Mouse (Mus musculus): ENCODE measurements at regions not wholly inside any gene's neighbourhood (a gene's known extent, or its start where the extent isn't known, plus 50 kb on each side); places are given as distances from the start of the nearest gene placed in this dataset.

DNA sequence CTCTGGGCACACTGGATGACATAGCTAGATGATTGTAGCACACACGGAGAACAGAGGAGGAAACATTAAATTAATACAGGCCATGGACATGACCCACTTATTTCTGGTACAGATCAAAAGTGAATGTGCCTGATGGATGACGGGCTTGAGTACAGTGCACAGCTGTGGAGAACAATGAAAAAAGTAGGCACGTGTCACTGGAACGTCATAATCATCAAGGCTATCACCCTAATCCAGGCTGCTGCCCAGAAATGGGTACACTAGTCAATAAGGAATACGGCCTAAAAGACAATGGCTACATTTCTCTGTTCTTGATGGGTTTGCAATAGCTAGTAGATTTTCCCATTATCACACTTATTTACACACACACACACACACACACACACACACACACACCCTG, 118.3 kb upstream of the Prdm1 start:
- DNase-seq (ENCODE audit: low spot score), result no peak

DNA sequence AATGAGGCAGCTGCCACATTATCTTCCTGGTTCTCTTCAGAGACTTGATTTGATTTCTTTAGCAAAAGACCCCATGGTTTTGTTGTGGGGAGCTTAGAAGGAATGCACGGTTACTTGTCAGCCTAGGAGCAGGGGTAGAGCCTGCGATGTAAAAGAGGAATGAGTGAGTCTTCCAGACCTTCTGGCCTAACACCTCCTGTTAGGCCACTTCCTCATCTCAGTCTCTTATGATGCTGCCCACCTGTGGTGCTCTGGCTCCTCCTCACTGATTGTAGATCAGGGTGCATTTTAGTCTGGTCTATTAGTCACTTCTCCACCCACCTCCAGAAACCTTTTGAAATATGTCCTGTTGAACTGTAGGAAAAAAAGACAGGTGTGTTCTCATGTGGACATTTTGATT, 113.3 kb upstream of the Prdm1 start:
- no peak for DNase-seq (ENCODE audit: low spot score)

DNA sequence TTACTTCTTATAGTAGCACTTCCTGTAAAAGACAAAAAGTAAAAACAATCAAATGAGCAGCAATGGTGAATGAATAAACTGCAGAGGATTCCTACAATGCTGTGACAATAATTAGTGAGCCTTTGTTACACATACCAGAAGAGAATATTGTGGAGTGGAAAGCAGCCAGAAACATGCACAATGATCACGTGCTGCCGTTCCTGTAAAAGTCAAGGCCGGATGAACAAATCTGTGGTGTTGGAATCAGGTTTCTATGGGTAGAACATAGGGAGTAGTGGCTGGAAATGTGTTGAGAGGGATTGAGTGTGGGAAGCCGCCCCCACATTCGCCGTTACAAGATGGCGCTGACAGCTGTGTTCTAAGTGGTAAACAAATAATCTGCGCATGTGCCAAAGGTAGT, 112.3 kb upstream of the Prdm1 start:
- no peak for DNase-seq (ENCODE audit: low spot score)

DNA sequence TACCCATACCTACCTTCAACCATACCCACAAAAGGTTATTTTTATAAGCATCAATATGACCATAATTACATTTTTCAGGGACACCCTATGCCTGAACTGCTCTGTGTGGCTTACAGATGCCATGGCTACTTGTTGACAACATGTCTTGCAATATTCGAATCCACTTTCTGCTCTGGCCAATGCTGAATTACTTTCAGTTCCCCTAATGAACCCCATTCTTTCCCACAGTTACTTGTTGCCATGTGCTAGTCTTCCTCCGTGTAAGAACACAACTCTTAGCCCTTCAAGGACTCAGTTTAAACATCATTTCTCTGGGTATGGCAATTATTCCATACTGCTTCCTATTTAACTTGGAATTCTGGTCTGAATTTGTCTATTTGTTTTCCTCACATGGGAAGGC, 110.4 kb upstream of the Prdm1 start:
- no peak for DNase-seq (ENCODE audit: low spot score)

DNA sequence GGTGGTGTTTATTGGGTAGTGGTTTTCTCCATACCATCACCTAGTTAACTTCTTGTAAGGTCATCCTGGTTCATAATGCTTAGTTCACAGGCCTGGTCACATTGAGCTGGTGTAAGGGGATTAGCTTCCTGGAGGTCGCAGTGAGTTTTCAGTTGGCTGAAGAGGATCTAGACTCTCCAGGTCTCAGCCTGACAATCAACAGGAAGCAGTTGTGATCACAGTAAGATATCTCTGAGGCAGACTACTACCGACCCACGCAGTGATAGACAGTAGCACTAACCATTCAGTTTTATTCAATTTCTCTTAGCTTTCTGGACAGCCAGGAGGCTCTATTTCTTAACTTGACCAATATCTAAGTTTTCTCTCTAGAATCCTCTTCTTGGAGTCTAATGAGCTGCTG, 108.5 kb upstream of the Prdm1 start:
- no peak for DNase-seq (ENCODE audit: low spot score)

DNA sequence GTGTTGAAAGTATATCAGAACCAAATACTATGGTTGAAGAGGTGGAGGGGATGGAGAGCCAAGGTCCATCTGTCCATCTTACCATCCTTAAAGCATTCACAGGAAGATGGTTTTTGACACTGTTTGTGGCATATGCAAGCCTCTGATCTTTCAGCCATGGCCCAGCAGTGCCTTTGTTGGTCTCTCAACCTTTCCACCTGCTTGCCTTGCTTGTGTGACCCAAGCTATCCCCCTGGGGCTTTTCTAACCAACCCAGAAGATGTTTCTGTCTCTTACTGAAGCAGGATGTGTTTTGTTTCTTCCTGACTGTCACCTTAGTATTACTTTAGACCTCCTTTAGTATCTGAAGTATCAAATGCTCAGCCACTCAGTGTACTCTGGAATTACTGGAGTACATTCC, 107.8 kb upstream of the Prdm1 start:
- no peak for DNase-seq (ENCODE audit: low spot score)

DNA sequence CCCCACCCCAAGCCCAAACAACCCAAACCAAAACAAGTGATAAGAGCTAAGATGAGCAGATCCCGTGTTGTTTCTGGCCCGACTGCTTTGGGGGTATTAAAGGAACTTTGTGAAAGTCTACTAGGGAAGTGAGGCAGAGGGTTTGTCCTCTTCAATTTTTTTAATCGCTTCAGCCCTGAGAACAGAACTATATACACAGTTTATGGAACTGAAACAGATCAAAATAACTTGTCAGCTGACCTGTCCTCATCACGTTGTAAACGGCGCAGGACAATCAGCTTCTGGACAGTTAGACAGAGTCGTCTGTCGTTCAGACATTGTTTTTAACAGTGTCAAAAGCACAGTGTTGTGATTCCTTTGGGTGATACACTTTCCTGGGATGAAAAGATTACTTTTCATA, 103.3 kb upstream of the Prdm1 start:
- no peak for DNase-seq (ENCODE audit: low spot score)

DNA sequence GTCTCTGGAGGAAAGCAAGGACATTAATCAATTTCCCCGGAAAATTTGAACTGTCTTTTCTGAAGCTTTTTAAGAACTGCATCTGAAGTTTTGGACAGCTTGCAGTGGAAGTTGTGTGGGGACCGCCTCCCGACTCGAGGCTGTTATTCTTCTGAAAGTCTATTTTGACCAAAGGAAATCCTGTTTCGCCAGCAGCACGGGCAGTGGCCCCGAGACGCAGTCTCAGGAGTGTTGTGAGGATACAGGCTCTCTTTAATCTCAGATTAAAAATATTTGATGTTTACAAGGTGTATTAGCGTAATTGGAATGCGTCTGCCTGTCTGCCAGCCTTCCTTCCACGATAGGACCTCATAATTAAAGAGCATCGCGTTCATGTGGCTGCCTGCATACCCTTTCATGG, 102.2 kb upstream of the Prdm1 start:
- DNase-seq (ENCODE audit: low spot score), result no peak

DNA sequence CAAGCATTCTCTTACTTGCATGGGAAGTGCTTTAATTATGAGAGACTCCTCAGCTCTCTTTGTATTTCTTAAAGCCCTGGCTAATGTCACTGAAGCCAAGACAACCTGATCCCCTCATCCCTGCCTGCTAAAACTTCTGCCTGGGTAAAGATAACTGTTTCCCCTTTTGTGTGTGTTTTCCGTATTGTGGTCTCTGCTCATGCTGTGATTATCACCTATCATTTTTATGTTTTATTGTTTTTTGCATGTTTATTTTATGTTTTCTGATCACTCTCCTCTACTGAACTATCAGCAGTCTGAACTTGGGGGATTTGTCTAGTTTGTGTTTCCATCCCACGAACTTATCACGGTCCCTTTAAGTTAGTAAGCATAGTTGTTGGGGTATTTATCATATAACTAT, 100.1 kb upstream of the Prdm1 start:
- DNase-seq (ENCODE audit: low spot score), result no peak

DNA sequence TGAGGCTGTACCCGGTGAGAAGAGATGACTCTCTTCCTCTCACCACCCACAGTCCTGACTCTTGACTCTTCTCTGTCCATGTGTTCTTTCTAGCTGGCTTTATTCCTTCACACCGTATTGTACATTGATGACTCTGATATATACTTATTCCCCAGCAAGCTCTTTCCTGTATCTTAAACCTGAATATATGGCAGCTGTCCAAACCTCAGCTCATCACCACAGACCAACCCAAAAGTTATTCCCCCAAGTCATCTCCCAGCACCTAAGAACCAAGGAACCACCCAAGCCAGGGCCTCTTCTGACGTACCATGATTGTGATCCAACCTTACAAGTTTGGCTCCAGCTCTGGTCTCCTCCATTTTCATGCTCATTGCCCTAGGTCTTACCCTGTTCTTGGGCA, 99.1 kb upstream of the Prdm1 start:
- DNase-seq (ENCODE audit: low spot score), result no peak

DNA sequence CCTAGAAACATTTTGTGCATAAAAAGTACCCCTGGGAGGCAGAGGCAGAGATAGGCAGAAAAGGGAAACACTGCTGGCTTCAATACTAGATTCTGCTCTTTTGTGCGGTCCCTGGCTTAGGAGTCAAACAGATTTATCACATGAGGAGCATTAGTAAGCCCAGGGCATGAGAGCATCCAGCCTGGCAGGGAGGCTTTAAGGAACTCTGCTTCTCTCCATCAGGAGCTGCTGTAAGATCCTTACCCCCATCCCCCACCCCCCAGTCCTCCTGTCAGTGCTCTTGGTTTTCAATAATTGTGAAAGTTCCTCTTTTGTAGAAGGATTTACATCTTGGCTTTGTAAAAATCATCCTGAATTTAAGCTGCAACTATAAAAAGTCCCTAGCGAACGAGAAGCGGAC, 97.2 kb upstream of the Prdm1 start:
- DNase-seq (ENCODE audit: low spot score), result no peak

DNA sequence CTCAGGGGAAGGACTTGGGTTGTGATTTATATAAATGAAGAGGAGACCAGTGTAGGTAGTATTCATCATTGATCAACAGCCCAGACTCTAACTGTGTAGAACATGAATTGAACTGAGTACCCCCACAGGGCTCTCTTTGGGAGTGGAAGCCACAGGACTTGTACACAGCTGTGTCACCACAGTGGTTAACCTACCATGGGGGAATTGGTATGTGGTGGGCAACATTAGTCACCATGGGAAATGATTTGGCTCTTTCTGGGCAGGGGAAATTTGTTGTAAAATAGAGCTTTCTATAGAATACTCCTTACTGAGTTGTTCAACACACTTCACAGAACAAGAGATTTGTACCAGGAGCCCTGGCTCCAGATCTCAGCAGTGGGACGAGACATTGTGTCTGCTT, 87.3 kb upstream of the Prdm1 start:
- DNase-seq (ENCODE audit: low spot score), result no peak

DNA sequence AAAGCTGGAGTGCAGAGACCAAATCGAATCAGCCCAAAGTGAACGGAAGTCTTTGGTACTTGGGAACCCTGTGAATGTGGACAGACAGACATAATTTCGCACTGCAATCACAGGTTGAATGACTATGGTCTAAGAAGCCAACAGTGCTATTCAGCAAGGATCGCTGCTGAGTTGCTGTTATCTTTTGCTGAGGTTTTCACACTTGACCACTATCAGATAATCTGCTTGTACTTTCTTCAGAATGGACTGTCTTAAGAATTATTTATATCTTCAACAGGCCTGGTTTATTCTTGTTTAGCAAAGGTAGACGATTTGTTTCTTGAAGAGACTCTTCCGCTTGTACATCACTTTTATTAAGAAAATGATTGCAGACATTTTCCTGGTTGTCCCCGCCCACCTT, 84.3 kb upstream of the Prdm1 start:
- no peak for DNase-seq (ENCODE audit: low spot score)

DNA sequence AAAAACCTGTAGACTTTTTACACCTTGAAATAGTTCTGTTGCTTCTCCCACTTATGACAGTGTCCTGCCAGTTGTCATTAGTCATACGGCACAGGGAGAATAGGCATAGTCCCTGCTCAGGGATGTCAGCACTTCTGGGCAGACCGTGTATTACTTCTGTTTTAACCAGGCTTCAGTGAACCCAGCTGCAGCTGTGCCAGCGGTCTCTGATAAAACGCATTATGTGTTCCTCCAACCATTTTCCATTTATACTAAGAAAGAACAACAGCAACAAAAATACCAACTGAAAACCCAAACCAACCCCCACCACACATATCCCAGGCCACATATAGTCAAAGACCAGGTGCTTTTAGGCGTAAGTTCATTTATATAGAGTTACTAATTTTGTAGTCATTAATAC, 83.1 kb upstream of the Prdm1 start:
- DNase-seq (ENCODE audit: low spot score), result no peak

DNA sequence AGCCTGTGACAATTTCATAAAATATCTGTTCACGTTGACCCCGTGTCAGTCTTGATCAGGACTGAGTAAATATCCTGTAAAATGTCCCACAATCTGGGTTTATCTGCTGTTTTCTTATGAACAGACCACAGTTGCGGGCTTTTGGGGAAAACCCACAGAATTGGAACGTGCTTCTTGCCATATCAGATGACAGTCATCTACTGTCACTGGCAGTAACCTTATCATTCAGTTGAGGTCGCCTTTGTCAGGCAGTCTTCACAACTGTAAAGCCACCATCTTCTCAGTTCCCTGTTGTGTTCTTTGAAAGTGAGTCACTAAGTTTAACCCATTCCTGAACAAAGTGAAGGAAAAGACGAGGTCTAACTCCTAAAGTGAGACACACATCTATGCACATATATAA, 80.9 kb upstream of the Prdm1 start:
- DNase-seq (ENCODE audit: low spot score), result no peak

DNA sequence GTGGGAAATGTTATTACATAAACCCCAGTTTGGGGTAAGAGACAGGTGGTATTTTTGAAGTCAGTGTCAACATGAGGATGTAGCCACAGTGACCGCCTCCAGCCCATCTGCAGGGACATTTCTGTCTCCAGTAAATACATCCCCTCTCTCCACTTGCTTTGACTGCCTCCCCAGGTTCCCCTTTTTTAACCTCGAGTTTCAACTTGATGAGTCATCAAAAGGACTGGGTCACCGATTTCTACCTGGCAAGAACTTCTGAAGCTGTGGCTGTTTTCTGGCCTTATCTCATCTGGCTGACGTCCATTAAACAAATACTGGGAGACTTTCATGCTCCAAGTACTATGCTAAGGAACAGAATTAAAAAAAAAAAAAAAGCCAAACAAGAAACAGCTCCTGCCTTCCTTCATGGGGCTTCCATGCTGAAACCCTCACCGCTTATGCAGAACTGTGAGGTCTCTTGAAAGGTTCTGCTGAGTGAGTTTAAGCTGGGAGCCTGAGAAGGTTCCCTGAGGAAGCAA, 79.1 kb upstream of the Prdm1 start:
- DNase-seq (ENCODE audit: low spot score), result no peak

DNA sequence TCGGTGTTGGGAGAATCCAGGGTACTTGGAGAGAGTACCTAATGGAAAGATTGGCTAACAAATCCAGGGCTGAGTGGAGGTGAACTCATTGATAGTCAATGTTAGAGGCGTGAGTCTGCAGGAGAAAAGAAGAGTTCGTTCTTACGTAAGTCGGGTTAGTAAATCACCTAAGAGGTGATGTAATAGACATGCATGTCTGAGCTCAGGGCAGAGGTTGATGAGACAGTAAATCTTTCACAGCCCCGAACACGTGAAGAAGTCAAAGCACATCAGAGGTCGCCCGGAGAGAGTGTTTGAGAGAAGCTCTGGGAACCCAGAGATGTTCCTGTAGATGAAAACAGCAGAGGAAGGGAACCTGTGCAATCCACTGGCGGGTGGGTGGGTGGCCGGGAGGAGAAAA, 76.2 kb upstream of the Prdm1 start:
- DNase-seq (ENCODE audit: low spot score), result no peak

DNA sequence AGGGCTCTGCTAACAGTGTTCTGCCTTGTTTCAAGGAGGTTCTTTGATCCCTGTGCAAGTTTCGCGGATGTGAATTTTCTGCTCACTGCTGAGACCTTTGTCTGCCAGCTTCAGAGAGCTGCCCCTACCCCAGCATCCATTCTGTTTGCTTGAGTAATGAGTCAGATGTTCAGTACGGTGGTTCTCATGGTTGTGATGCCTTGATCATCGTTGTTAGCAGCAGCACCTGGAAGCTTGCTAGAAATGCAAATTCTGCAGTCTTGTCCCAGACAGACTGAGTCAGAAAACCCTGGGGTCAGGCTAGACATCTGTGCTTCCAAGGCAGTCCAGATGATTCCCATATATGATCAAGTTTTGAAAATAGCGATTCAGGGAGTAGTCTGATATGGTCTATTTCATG, 75.2 kb upstream of the Prdm1 start:
- DNase-seq (ENCODE audit: low spot score), result no peak

DNA sequence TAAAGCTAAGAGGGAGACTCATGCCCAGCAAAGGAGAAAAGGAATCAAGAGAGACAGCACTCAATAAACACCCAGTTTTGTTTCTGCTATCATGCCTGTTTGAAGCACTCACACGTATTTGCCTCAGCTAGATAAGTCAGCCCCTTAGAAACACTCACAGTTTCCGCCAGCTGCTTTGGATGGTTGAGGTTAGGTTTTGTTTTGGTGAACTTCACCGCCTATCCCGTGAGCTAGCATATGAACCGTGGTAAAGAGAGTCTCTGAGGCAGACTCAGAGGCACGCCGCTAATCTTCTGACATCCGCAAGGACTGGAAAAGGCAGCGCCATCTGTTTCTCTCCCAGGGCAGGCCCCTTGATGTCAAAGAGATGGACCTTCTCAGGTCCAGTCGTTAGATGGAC, 73.2 kb upstream of the Prdm1 start:
- DNase-seq (ENCODE audit: low spot score), result no peak

DNA sequence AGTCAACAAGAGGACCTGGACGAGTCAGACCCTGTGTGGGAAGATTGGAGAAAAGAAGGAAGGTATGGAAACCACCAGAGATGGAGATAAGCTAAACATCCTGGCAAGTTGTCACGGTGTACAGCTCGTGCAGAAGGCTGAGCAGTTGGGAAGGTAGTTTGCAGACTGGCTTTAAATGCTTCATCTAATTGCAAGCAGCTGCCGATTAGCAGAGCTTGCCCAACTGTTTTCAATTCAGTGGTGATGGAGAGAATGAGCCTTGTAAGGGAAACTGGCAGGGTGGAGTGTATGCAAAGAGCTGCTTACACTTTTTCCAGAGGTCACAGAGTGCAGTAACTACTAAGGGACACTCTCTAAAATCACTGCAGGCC, 71.6 kb upstream of the Prdm1 start:
- DNase-seq (ENCODE audit: low spot score), result no peak

DNA sequence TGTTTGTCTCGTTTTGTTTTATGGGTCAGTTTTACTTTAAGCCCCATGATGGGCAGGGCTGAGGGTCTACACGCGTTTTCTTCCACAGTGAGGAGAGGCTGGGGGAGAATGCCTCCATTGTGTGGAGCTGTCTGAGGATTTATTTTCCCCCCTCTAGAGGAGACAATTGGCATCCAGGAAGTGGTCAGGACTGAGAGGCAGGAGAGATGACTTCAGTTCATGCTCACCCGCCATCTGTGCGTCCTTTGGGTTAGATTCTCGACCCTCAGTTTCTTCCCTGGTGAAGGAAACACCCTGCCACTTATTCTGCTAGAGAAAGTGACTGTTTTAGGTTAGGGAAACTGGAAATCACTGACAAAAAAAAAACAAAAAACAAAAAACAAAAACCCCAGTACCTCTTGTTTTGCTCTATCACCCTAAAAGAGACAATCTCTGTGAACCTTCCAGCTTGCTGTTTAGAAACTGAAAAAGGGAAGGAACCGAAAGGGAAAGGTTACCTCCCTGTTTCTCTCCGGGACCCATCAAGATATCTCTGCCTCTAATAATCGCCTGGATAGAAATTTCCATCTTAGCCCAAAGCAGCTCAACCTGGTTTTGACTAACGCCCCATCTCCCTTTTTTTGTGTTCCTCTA, 71.1 kb upstream of the Prdm1 start:
- no peak for DNase-seq (ENCODE audit: low spot score)

DNA sequence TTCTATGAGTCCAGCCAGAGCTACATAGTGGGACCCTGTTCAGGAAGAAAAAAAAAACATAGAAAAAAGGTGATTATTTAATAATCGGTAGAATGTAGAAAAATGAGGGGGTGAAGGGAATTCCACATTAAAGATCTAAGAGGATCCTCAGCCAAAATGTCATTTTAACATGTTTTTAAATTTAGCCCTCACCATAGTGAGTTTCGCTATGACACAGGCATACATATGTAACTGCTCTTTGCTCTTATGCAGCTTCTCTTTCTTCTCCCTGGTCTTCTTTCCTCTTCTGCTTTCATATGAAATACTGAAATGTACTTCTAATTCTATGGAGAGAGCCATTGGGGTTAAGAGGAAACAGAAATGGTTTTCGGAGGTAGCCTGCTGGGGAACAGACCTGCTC, 70.3 kb upstream of the Prdm1 start:
- no peak for DNase-seq (ENCODE audit: low spot score)

DNA sequence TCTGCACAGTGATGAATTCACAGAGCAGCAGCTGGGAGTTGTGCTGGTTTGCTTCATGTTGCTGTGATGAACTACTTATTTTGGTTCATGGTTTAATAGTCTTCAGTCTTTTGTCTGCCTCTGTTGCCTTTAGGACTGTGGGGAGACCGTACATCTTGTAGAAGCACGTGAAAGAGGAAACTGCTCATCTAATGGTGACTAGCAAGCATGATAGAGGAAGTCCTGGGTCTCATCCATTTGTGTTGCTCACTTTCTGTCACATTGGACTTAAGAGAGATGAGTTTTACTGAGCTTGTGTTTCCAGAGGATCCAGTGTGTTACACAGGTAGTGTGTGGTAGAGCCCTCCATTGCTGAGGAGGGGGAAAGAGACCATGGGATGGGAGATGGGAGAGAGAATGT, 67.6 kb upstream of the Prdm1 start:
- DNase-seq (ENCODE audit: low spot score), result no peak

DNA sequence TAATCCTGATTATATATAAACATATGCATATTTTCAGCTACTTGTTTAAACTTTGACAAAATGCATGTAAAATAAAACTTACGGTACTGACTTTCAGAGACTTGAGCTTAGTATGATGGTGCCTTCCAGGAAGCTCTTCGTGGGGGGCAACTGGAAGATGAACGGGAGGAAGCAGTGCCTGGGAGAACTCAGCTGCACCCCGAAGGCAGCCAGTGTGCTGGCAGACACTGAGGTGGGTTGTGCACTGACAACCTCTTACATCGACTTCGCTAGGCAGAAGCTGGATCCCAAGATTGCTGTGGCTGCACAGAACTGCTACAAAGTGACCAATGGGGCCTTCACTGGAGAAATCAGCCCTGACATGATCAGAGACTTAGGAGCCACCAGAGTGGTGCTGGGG, 61.5 kb upstream of the Prdm1 start:
- DNase-seq (ENCODE audit: low spot score), result no peak

DNA sequence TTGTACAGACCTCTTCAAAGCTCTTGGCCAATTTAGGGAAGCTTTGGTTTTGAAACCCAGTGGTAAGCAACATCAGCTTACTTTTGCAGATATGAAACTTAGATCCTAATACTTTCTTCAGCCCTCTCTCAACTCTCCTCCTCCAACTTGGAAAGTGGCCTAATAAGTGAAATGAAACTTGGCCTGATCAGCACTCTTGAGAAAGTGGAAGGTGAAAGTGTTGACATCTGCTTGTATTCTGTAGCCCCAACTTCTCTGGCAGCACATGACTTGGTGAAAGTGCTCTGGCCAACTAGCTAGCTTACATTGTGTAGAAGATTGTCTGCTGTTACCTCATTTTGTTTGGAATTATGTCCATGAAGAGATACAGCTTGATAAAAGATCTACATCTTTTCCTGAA, 61.1 kb upstream of the Prdm1 start:
- no peak for DNase-seq (ENCODE audit: low spot score)

All from ovary, postnatal 14 days (tissue).